Mouse (Mus musculus): ENCODE measurements around the gene Celf2.
"Not testable (repeated sequence)": the region's sequence is repeated elsewhere in the genome, so short reads cannot be mapped to it uniquely, and the experiment has no call there.

The Celf2 gene

GRCm38 (mm10) chr2:7378736-7379135, 130.6 kb downstream of the Celf2 start:
- DNase-seq: no peak

DNA sequence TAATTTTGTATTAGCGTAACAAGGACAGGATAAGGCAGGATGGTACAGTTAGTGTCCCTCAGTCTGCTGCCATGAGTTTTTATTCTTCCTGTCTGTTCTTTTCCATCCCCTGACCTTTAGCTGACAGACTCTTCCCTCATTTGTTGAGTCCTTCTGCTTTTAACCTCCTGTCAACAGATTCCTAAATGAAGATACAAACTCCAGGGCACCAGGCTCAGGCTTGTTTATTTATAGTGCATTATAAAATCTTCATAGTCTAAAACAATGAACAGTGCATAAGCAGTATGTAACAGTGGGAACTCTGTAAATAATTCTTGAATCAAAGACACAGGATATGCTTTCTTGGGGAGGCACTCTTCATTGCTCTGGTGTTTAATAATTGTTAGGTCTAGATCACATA, 131.5 kb downstream of the Celf2 start:
- no peak for DNase-seq

DNA sequence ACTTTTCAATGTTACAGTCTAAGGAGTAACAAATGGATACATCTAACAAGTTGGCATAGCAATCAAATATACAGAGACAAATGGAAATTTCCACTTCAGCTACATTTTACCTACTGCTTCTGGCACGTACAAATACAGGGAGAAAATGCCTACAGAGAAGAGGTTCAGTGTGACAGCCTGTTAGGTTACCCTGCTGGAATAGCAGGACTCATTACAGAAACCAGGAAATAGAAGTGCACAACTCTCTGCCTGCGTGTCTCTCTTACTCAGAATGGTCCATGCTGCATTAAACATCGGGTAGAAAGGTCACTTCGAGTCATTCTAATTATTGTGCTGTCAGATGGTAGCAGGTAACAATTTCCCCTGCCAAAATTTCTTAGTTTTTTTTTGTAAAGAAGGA, 141.6 kb downstream of the Celf2 start:
- DNase-seq: no peak

DNA sequence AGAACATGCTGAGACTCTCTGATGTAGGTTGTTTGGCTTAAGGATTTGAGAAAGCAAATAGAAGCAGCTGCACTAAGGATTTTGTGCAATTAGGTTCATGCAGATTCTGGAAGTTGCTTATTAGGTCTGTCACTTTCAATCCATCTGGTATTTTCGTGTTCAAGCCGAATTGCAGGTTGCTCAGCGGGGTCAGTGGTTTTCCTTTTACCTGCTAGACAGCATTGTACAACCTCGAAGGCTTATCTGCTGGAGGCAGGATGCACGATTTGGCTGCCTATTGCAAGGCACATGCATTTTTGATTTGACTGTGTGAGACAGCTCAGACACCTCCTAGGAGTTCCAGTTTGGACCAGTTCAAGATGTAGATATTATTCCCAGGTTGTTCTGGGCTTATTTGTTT, 149.8 kb downstream of the Celf2 start:
- no peak for DNase-seq

- DNase-seq: no peak
Observed at GRCm38 (mm10) chr2:7358816-7359215, 150.5 kb downstream of the Celf2 start.

- DNase-seq: no peak
Observed at GRCm38 (mm10) chr2:7351234-7351633, 158.1 kb downstream of the Celf2 start.

GRCm38 (mm10) chr2:7346703-7347461, 162.5 kb downstream of the Celf2 start:
- no peak for DNase-seq

DNA sequence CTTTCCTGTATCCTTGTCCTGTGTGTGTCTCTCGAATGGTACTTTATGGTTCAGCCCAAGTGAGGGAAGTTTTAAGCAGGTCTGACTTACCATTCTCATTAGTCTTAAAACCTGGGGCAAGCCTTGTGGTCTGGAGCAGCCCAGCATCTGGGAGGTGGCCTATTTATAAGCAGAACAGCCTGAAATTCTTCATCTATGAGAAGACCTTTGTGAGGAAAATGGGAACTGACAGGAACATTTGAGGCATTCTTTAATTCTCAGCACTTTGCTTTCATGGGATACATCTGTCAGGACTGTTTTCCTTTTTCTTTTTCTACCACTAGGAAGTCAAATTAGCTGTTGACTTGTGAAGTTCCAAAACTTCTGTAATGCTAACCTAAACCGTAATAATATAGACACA, 164.4 kb downstream of the Celf2 start:
- DNase-seq: no peak

GRCm38 (mm10) chr2:7342911-7343478, 166.4 kb downstream of the Celf2 start:
- DNase-seq: no peak

GRCm38 (mm10) chr2:7334846-7335245, 174.5 kb downstream of the Celf2 start:
- DNase-seq: no peak

GRCm38 (mm10) chr2:7328018-7328899, 181.1 kb downstream of the Celf2 start:
- no peak for DNase-seq

DNA sequence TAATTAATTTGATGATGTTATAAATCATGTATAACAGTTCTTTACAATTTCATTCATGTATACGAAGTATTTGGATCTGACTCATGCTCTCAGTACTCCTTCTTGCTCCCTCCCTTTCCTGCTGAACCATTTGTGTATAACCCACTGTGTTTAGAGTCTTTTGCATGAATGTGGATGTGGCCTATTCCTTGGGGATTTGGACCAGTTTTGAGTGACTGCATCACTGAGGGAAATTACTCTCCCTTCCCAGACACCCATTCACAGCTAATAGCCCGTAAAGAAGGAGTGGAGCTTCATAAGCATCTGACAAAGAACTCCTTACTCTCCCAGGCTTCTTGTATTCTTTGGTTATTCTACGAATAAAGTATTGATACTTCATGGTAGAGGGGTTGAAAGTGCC, 189.6 kb downstream of the Celf2 start:
- no peak for DNase-seq

- no peak for DNase-seq
Observed at GRCm38 (mm10) chr2:7311776-7312175, 197.6 kb downstream of the Celf2 start.

GRCm38 (mm10) chr2:7310840-7311182, 198.6 kb downstream of the Celf2 start:
- DNase-seq: no peak

DNA sequence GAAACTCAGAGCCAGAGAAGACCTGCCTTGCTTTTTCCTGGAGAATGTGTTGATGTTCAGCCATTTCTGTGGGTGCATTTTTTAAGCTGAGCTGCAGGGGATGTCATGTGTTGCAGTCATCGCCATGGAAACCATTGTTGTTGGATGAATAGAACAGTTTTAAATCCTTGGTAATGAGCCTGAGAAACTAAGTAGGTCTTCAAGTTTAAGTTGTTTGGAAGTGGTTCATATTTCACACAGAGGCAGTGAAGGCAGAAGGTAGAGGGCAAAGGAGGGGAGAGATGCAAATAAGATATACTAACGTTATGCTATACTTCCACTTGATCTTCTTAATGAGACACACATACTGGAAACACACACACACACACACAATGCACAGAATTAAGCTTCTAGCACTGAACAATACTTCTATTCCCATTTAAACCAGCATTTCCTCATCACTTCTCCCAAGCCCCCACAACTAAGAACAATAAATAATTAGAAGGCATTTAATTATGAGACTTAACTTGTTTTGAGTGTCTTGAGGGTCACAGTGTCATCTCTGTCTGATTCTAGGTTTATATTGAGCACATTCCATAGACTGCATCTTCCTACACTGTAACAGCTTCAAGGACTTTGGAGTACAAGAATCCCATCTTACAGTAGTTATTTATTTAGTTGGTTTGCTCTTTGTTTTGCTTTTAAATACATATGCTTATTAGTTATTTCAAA, 199.1 kb downstream of the Celf2 start:
- no peak for DNase-seq

DNA sequence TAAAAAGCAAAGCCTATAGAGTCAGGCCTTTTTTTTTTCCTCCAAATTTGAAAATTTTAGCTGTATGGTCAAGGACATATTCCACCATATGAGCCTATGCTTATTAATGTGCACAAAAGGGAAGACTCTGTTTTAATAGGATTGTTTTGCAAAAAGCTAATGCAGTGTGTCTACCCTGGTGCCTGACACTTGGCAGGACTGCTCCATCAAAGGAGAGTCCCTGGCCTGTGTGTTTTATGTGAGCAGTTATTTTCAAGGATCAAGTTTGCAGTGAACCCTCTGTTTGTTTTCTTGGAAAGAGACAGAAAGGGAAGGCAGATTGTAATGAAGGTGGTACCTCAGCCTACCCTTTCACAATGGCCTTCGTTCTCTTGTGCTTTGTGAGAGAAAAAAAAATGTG, 200.0 kb downstream of the Celf2 start:
- DNase-seq: no peak

DNA sequence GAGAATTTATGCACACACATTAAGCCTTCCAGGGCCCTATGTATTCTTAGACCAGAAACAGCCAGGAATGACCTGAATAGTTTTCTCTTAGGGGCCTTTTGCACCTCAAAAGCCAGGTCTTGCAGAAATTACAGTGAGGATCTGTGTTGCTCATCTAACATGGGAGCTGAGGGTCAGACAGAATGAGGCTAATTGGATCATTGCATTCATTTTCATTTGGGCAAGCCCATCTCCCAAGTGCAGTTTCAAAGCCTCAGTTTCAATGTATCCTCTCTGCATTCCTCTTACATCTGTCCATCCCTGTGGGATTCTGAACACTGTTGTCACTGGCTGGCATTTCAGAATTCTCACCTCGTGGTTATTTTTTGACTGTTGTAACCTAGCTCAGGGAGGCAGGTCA, 200.6 kb downstream of the Celf2 start:
- DNase-seq: no peak

DNA sequence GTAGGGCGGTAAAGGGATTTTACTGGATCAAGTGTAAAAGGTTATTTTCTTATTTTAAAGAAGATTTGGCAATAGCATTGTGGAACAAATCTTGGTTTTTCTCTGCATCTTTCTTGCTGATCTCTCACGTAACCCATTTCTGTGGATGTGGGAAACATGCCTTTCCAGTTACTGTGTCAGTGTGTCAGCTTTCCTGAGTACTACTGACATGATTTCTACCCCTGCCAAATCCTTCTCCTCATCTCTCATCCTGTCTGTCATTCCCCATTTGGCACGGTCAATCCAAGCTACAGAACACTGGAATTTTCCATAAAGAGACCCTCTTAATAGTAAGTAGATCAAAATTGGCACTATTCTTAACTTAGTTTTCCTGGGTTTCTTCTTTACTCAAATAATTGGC, 221.9 kb downstream of the Celf2 start:
- DNase-seq: no peak

DNA sequence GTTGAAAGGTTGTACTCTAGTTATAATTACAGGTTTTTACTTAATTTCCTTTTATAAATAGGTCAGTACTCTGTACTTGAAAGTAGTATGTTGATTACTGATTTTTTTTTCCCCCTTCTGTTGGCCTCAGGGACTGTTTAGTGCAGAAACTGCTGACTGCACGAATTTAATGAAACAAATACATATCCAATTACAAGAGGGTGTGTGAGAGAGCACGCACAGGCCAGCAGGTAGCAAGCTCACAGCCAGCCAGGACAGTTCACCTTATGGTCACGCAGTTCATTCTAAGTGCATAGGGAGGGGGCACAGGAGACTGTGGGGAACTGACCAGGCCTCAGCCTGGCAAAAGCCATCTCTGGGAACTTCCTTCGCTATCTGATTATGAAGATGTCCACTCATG, 236.1 kb downstream of the Celf2 start:
- DNase-seq: no peak

DNA sequence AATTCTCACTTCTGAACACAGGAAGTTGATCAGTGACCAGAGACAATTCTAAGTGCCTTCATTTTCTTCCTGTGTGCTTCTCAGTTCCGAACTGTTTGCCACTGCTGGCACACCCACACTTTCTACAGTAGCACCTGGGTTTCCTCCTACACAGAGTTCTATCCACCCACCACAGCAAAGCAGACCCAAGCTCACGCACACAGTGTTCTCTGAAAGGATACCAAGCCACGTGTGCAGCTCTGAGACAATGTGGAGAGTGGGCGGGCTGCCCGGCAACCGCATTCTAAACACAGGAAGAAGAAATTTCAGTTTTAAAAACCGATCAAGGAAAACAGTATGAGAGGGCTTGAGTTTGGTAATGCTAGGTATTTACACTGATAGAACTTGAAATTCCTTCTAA, 239.3 kb downstream of the Celf2 start:
- DNase-seq: no peak

GRCm38 (mm10) chr2:7267166-7267565, 242.2 kb downstream of the Celf2 start:
- DNase-seq: no peak

DNA sequence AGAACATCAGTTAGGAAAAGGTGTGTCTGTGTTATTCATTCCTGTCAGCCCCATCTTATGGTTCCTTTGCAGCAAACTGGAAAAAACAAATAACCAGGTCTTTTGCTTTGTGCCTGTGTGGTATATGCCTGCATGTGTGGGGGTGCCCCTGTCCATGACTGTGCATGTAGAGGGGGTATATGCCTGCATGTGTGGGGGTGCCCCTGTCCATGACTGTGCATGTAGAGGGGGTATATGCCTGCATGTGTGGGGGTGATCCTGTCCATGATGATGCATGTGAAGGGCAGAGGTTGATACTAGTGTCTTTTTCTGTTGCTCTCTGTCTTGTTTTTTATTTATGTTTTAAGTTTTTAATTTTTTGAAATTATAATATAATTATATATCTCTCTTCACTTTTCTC, 246.7 kb downstream of the Celf2 start:
- DNase-seq: not testable (repeated sequence)

DNA sequence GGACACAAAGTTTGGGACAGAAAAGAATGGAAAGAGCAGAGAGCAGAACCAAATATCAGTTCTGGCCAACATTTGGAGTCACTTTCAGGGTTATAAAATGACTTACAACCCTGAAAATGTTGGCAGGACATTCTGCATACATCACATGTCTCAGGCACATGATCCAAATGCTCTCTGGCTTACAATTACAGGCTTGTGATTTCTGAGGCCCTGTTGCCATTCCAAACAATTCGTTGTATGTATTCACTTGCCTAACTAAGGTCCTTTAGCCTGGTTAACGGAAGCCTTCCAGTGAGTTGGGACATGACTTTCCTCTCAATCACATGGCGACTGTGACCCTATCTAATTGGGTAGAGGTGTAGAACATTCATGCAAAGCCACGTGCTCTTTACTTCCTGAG, 249.2 kb downstream of the Celf2 start:
- no peak for DNase-seq
